Mouse (Mus musculus) spleen, adult 2 months (tissue): ENCODE results near the gene Gm45808. TPM values are rescaled to one million over a fixed set of nuclear protein-coding genes. Genes with fewer than 3 reads are reported as not detected.
"Not testable (repeated sequence)": the region's sequence is repeated elsewhere in the genome, so short reads cannot be mapped to it uniquely, and the experiment has no call there.

ENCODE experiments used
- DNase-seq, 2 experiments: peaks; one replicate each; pipeline versions ENCODE4 v3.0.0 to v3.0.0-alpha.2; 2012 to 2021; ENCODE audit warnings: low spot score in 2 of 2, low read depth in 1 of 2
- H3K27ac ChIP-seq: fragments of 200-500 bp; 2 replicates; pipeline ENCODE4 v1.5.1; 2012; ENCODE audit warnings: low read length, inconsistent platforms; ENCODE audit not compliant: insufficient read depth
- H3K27me3 ChIP-seq: fragments of 200-500 bp; 2 replicates; pipeline ENCODE4 v1.6.1; 2012; ENCODE audit warnings: mild to moderate bottlenecking, moderate library complexity, low read length, inconsistent platforms; ENCODE audit not compliant: control insufficient read depth, insufficient read depth
- H3K36me3 ChIP-seq: fragments of 200-500 bp; 2 replicates; pipeline ENCODE4 v1.6.1; 2012; ENCODE audit warnings: mild to moderate bottlenecking, low read length, inconsistent platforms; ENCODE audit not compliant: control insufficient read depth, insufficient read depth
- H3K4me1 ChIP-seq: fragments of 200-500 bp; 2 replicates; pipeline ENCODE4 v1.6.1; 2011; ENCODE audit warnings: inconsistent platforms; ENCODE audit not compliant: control insufficient read depth, insufficient read depth, insufficient read length
- H3K4me3 ChIP-seq: fragments of 200-500 bp; 2 replicates; pipeline ENCODE4 v1.5.1; 2011; ENCODE audit warnings: mild to moderate bottlenecking, inconsistent platforms; ENCODE audit not compliant: insufficient read depth, insufficient read length; ENCODE audit errors: extremely low read depth
- CTCF ChIP-seq: fragments of 200-500 bp; IDR thresholded peaks from 2 replicates; pipeline ENCODE4 v1.5.1; 2011; ENCODE audit warnings: mild to moderate bottlenecking, inconsistent platforms; ENCODE audit not compliant: insufficient read depth, insufficient read length, insufficient replicate concordance; ENCODE audit errors: extremely low read depth
- POLR2A ChIP-seq: fragments of 200-500 bp; IDR thresholded peaks from 2 replicates; pipeline ENCODE4 v1.6.1; 2011; ENCODE audit warnings: low read depth, low read length, inconsistent platforms
- WGBS: fragments of 180-500 bp; shearing (Covaris S2); methylation state at CpG from one replicate; pipeline ENCODE4 v1.1.7; 2018; 5-methylcytosine and 5-hydroxymethylcytosine counted together
- polyA plus RNA-seq: library from polyadenylated mRNA; depleted of rRNA; stranded (reverse); fragments of >200 nt; gene quantifications from 2 replicates; pipeline ENCODE4 v1.2.3, GENCODE M21; 2012; rRNA removed

The Gm45808 gene
- 0.13 TPM in 1 of 2 replicates, not detected in the other for polyA plus RNA-seq

DNA sequence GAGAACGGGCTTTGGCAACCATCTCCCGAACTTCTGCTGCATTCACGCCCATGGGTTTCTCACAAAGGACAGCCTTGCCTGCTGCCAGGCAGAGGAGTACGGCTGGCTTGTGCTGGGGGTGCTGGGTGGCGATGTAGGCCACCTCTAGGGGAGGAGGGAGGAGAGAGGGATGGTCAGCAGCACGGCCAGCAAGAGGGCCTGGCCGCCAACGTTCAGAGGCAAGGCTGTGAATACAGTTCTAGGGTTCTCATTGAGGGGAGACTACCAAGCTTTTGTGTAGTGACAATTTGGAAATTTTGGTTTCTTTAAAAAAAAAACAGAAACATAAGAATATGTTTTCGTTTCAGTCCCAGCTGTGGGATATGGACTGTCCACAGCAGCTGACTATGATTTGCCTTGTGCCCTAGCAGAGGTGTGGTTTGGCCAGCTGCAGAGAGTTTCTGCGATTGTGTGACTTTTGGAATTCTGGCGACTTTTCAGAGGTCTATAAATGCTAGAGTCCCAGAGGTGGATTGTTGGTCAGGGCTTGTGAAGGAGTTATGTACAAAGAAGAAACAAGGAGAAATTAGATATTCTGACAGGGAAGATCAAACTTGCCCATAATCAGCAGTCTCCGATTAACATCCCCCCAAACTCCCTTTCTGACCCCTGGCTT is at the start of gene Gm45808:
Gm45808 (minus strand) TSS at position 51 of the 655 bp plus-strand sequence.
- WGBS: 88% methylated on average over 12 of the region's 12 CpGs
- TF ChIP-seq CTCF: no peak
- no peak for TF ChIP-seq POLR2A
- no peak within 1 kb of the TSS for H3K4me3 ChIP-seq
- no peak for DNase-seq
- no peaks in the 10 kb centered on the region for H3K27me3 ChIP-seq
- no peaks in the 10 kb centered on the region for H3K36me3 ChIP-seq
- H3K27ac ChIP-seq: no peak within 1 kb of the TSS
- H3K4me1 ChIP-seq: no peaks in the 10 kb centered on the region

DNA sequence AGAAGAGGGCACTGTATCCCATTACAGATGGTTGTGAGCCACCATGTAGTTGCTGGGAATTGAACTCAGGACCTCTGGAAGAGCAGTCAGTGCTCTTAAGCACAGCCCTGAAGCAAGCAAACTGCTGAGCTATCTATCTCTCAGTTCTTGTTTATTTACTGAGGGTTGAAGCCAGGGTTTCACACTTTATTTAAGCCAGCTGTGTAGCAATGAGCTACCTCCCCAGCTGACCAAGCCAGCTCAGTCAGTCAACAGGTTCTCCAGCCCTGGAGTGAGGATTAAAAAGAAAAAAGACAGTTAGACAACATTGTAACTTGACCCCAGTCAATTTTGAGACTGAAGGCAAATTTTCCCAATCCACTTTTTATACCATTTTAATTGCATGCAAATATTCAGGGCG is 49.1 kb upstream of the Gm45808 start:
- no peaks in the 10 kb centered on the region for H3K36me3 ChIP-seq
- no peak for TF ChIP-seq POLR2A
- TF ChIP-seq CTCF: no peak
- no peaks in the 10 kb centered on the region for H3K4me1 ChIP-seq
- H3K27ac ChIP-seq: no peak overlapping the region
- 93% methylated on average over 1 of the region's 1 CpGs for WGBS
- no peaks in the 10 kb centered on the region for H3K27me3 ChIP-seq
- no peak overlapping the region for H3K4me3 ChIP-seq
- DNase-seq: no peak

DNA sequence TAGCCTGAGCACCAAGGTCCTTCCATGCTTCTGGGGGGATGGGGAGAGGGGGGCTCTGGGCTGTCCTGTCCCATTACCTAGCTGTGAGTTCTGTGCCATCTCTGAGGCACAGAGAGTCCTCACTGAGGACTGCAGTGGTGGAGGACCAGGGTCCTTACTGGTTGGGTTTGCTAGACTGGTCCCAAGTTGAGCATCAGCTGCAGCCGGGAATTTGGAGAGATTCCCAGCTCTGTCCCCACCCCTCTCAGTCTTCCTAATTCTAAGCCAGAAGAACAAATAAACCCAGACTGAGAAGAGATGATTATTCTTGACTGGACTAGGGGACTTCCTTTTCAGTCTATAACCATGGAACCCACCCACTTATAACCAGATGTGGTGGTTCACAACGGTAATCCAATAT is 44.0 kb upstream of the Gm45808 start:
- H3K4me3 ChIP-seq: no peak overlapping the region
- no peak for DNase-seq
- 66% methylated on average over 2 of the region's 2 CpGs for WGBS
- H3K27ac ChIP-seq: no peak overlapping the region
- H3K4me1 ChIP-seq: no peaks in the 10 kb centered on the region
- TF ChIP-seq POLR2A: no peak
- TF ChIP-seq CTCF: no peak
- H3K27me3 ChIP-seq: no peaks in the 10 kb centered on the region
- no peaks in the 10 kb centered on the region for H3K36me3 ChIP-seq

DNA sequence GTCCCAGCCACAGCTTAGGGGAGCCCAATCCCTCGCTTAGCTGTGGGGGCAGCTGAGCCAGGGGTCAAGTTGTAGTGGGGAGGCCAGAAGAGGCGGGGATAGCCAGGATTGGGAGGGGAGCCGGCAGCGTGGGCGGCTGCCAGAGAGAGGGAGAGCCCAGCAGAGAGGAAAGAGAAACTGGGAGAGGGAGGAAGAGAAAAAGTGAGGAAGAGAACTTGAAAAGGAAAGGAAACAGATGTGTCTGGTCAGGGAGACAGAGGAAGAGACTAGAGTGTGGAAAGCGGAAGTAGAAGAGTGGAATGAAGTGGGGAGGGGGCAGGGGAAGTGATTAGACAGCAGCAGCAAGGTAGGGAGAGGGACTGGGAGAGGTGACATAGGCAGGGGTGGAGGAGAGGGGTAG is 42.9 kb upstream of the Gm45808 start:
- H3K4me3 ChIP-seq: no peak overlapping the region
- no peak overlapping the region; the same call in 1 of the 2 replicates for H3K27ac ChIP-seq
- no peak for TF ChIP-seq POLR2A
- TF ChIP-seq CTCF: no peak
- WGBS: 11% methylated on average over 6 of the region's 6 CpGs
- no peaks in the 10 kb centered on the region for H3K36me3 ChIP-seq
- DNase-seq: no peak
- no peaks in the 10 kb centered on the region for H3K27me3 ChIP-seq
- peaks cover 6% of the 10 kb centered on the region; the same call in 1 of the 2 replicates for H3K4me1 ChIP-seq

GRCm38 (mm10) chr7:45527169-45527568 is 40.6 kb upstream of the Gm45808 start:
- not testable (repeated sequence) for H3K27ac ChIP-seq, H3K36me3 ChIP-seq, H3K4me1 ChIP-seq, DNase-seq, H3K4me3 ChIP-seq, H3K27me3 ChIP-seq
- WGBS: 76% methylated on average over 6 of the region's 6 CpGs

- TF ChIP-seq CTCF (no peak), POLR2A (no peak)
- WGBS: 18% methylated on average over 7 of the region's 7 CpGs
- Histone ChIP-seq H3K4me1 (peaks cover 6% of the 10 kb centered on the region; the same call in 1 of the 2 replicates), H3K36me3 (peaks cover 7% of the 10 kb centered on the region), H3K4me3 (peak overlapping the region; percentile 85), H3K27ac (peak overlapping the region; percentile 95), H3K27me3 (no peaks in the 10 kb centered on the region)
- peak in 1 of 2 experiments; percentile 48 for DNase-seq
These were observed 40.0 kb upstream of the Gm45808 start for GRCm38 (mm10) chr7:45526474-45527120.

DNA sequence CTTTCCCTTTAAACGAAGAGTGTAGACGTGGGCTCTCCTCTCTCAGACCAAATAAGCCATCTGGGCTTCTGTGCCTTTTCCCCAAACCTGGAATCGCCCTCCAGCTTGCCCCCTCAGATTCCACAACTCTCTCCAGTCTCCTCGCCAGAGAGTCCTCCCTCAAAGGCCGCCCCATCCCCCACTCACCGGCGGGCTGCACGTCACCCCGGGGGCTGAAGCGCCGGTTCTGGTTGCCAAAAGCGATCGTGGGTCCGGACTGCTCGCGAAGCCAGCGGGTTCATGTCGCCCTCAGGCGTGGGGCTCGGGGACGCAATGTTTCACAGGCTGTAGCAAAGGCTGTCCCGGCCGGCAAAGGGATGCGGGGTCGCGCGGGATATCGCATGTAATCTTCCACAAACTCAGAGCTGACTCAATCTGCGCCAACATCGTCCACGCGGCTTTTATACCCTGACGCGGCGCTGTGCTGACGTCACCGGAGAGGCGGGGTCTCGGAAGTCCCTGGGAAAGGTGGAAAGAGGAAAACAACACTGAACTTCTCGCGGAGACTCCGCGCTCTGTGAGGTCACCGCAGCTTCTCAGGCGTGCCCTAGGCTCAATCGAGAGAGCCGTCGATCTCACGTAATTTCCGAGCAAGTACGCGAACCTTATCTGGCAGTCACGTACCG is 39.3 kb upstream of the Gm45808 start, which contains the start of the genes Ppp1r15a and Plekha4:
Ppp1r15a (minus strand) TSS at position 460 of the 665 bp plus-strand sequence.
Plekha4 (plus strand) TSS at position 522 of the 665 bp plus-strand sequence.
- Histone ChIP-seq H3K27me3 (no peaks in the 10 kb centered on the region), H3K27ac (peak within 1 kb of the TSS; percentile 95), H3K4me3 (peak within 1 kb of the TSS; percentile 85), H3K4me1 (peaks cover 6% of the 10 kb centered on the region; the same call in 1 of the 2 replicates), H3K36me3 (peaks cover 7% of the 10 kb centered on the region)
- peak; percentile 90 to 95 for DNase-seq
- under 1% methylated on average over 54 of the region's 54 CpGs for WGBS
- TF ChIP-seq CTCF (no peak), POLR2A (peak; percentile 95)
